Mouse (Mus musculus) kidney, adult 9 months (tissue): ENCODE results near the gene Supt4a.
A peak's percentile ranks its signal among the peaks of the same experiment; 100 is the strongest.

Experiments
- DNase-seq: peaks from one replicate; pipeline ENCODE4 v3.0.0; 2022

Gene Supt4a

DNA sequence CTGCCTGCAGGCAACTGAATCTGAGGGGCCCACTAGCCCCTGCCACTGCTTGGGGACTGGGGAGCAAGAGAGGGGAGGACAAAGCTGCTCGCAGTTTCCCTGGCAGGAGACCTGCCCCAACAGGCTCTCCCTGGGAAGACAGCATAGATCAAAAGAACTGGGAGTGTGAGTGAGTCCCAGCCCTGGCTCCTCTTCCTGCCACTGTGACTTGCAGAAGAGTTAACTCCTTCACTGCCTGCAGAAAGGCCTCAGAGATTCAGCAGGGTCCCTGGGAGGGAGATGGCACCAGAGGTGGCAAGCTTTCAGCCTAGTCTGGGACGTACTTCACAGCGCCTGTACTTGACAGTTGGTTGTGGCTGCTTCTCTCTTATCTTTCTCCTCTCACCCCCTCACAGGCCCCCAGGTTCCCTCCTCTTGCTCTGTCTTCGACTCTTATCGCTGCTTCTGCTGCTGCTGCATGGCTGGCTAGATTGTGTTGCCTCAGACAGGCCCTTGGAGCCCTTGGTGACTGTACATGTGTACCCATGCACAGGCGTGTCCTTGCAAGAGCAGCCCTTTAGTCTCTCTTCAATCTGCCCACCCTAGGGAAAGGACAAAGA is 11.3 kb upstream of the Supt4a start:
- DNase-seq, result no peak

DNA sequence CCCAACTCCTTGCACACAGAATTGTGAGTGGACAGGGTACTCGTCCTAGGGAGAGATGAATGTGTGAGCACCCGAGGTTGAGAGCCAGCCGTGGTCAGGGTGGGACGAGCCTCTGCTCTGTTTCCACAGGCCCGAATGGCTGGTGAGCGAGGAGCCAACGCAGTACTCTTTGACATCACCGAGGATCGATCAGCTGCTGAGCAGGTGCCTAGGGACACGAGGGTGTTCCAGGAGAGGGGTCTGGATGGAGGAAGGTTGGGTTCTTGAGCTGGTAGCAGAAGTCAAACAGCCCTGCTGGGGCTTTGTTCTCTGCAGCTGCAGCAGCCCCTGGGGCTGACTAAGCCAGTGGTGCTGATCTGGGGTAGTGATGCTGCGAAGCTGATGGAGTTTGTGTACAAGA is 10.3 kb upstream of the Supt4a start:
- no peak for DNase-seq

DNA sequence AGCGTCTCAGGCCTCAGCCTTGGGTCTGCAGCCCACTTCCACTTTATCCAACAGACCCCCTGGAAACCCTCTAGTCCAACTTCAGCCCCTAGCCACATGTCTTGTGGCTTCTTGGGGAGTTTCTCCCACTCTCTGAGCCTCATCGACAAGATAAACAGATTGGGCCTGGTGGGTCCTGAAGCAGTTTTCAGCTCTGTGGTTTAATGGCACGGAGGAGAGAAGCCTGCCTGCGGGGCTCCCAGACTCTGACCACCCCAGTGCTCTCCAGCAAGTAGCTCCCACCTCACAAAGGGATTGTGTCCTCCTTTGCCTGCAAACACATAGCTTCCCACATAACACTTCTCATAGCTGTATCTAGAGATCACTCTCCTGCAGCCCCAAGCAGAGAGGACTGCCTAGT is 9.9 kb upstream of the Supt4a start:
- no peak for DNase-seq

DNA sequence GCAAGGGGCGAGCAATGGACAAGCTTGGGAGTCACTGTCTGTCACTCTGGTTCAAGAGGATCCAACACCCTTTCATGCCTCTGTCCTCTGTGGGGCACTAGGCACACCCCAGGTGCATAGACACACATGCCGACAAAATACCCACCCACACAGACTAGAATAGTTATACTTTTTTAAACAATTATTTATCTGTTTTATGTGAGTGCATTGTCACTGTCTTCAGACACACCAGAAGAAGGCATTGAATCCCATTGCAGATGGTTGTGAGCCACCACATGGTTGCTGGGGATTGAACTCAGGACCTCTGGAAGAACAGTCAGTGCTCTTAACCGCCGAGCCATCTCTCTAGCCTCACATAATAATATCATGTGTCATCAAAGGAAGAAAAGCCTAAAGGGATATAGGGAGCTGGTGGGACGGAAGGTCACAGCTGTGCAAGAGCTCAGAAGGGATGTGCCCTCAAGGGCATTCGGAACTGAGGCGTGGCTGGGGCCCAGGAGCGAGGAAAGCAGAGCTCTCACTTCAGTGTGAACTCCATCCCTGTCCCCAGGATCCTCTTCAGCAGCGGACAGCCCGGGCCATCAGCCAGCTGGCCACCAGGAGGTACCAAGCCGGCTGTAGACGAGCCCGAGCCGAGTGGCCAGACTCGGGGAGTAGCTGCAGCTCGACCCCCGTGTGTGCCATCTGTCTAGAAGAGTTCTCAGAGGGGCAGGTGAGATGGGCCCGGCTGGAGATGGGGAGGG is 8.3 kb upstream of the Supt4a start:
- DNase-seq, result no peak

DNA sequence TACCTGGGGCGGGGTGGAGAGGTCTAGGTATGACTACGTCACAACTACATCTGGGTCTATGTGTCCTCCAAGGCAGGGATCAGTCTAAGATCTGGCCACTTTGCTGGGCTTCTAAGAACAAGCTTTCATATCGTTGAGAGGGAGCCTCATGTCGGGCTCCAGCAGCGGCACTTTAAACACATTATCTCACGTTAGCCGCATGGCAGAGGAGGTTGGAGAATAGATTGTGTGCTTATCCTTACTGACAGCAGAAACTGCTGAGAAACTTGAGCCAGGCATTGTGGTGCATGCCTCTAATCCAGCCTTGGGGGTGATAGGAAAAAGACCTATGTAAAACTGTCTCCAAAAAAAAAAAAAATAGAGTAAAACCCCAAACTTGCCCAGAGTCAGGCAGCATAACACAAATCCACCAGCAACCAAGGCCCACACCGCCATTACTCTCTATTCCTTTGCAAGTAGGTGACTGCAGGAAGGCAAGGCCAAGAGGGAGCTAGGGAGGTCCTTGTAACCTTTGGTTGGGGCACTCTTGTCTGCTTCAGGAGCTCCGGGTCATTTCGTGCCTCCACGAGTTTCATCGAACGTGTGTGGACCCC is 7.7 kb upstream of the Supt4a start:
- DNase-seq, result no peak

DNA sequence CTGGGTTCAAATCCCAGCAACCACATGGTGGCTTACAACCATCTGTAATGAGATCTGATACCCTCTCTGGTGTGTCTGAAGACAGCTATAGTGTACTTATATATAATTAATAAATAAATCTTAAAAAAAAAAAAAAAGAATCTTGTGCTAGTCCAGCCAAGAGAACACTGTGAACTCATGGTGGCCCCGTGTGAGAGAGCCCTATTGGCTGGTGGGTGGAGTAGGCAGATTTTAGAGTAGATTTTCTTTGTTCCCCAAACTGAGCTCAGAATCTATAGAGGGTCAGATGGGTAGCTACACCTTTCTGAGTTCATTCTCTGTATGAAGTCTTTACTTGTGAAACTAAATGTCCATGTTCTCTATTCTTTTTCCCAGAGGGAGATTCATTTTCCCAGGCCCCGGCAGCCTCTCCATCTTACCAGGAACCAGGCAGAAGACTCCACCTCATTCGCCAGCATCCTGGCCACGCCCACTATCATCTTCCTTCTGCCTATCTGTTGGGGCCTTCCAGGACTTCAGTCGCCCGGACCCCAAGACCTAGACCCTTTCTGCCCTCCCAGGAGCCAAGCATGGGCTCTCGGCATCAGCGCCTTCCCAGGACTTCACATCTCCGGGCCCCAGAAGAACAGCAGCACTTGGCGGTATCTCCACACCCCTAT is 6.6 kb upstream of the Supt4a start:
- no peak for DNase-seq

DNA sequence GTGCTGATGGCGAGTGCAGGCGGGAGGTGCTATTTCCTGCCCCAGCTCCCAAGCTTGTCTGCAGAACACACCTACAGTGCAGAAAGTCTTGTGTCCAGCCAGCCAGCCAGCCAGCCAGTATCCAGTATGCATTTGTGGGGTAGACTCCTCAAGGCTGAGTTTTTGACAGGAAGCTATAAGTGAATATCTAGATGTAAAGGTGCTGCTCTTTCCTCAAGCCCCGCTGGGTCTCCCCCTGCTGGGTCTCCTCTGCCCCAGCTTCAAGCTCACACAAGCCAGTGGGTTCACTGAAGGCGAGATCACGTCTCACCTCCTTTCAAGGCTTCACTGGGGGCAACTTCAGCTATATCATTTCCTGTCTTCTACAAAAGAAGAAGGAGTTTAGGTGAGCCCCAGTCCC is 3.0 kb upstream of the Supt4a start:
- DNase-seq, result no peak

DNA sequence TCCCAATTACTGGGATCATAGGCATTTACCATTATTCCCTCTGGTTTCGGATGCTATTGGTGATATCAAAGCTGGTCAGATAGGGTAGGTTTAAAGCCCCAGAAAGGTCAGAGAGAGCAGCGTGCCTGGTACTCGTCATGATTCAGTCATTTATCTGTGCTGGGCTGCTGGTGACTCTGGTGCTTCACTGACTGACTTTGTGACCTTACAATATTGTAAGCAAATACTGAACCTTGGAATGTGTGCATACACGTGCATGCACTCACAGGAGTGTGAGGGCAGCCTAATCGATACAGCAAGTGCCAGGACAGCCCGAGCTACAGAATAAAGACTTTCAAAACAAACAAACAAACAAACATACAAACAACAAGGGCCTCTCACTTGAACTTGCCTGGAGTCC is 1.7 kb upstream of the Supt4a start:
- DNase-seq, result no peak

DNA sequence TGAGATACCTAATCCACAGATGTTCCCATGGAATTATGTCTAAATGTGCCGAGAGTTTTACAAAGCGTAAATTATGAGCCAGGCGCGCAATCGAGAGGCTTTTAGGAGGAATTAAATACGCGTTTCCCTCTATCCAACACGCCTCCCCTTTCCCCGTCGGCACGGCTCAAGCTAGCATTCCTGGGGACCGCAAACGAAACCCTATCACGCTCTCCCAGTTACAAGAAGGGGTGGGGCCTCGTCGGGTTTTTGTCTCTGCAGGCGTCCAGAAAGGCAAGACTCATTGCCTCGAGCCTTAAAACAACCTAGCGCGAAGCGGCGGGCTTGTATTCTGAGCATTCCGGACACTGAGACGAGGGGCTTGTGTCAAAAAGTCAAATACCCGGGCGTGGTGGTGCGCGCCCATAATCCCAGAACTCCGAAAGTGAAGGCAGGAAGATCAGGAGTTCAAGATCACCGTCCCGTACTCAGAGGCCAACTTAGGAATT is 661 bp upstream of the Supt4a start:
- peak; percentile 56 for DNase-seq

DNA sequence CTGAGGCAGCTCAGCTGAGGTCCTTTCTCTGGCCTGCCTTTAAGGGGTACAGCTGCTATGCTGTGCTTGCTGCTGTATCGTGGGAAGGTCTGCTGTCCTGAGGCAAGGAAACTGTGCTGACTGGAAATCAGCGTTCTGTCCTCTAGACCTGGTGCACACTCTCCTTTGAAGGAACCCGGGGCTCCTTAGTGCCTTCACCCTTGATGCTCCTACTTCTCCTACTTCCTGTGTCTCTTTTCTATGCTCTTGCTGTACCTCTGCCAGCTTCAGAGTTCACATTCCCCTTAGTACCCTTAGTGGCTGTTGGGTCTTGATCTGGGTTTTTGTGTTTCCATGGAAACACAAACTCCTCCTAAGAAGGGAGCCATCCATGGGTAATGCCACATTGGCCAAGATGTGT is 6.3 kb downstream of the Supt4a start:
- no peak for DNase-seq

DNA sequence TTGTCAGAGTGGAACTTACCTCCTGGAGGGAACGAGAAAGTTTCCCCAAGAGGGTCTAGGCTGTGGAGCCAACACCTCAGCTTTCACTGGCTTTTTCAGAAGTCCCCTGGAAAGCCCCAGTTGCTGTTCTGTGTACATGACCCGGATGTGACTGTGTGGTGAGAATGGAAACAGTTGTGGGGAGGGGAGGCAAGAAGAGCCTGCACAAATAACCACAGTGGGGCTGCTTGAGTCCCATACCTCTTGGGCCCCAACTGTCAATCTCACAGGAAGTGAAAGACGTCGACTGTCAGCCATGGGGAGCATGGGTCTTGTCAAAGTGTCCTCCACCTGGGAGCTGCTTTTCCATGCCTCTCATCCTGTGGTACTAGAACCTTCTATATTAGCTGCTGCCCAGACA is 7.6 kb downstream of the Supt4a start:
- no peak for DNase-seq

DNA sequence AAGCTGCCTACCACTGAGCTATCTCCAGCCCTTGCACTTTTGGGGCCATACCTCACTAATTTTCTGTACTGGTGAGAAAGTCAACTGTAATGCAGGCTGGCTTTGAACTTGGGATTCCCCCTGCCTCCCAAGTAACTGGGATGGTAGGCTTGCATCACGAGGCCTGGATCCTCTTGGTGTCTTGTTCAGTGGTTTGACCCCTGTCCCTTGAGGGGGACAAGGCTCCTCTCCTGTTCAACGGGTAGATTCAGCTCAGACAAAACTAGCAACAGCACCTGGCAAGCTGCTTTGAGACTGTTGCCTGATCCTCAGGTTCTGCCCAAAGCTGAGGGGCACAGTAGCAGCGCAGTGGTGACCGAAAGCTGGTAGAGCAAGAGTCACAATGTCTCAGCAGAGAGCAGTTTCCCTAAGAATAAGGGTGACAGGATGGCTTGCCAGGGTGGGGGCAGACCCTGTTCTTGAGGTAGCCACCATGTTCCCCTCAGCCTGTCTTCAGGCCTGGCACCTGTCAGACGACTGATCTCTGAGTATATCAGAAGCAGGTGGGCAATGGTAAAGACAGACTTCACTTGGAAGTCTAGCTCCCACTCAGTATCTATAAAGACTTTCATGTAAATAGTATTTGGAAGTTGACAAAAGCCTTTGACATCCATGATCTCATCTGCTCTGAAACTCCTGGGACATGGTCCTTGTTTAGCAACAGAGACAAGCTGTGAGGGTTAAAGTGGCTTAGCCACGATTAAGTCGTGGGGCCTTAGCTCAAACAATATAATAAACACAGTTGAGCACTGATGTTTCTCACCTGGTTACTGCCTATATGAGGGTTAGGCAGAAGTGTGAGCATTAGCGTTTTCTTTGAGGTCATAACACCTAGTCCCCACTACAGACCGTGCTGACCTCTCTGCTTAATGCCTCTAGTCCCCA is 8.5 kb downstream of the Supt4a start:
- DNase-seq, result no peak

DNA sequence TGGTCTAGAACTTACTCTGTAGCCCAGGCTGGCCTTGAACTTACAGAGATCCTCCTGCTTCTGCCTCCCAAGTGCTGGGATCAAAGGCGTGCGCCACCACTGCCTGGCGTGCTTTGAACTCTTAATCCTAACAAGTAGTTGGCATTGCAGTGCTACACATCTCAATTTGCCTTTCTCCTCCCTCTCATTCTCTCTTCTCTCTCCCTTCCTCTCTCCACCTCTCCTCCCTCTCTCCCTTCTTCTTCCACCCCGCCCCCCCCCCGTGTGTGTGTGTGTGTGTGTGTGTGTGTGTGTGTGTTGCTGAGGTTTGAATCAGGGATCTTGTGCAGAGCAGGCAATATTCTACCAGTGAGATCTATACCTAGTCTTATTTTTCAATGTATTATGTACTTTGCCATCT is 10.0 kb downstream of the Supt4a start:
- no peak for DNase-seq

DNA sequence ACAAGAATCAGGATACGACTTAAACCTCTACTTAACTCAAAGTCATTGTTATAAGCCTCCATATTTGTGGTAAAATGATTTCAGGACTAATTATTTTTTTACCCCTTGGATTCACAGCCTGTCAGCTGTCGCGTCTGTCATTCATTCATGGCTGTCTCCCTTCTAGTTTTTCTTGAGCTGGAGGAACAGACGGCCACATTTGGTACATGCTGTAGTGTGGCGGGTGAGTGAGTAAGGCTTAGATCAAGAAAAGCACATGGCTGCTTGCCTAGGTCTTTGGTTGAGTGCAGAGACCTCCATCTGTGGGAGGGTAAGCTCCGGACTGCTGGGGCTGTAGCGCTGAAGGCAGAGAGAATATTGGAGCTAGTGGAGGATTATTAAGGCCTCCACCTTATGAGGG is 10.4 kb downstream of the Supt4a start:
- DNase-seq, result no peak

DNA sequence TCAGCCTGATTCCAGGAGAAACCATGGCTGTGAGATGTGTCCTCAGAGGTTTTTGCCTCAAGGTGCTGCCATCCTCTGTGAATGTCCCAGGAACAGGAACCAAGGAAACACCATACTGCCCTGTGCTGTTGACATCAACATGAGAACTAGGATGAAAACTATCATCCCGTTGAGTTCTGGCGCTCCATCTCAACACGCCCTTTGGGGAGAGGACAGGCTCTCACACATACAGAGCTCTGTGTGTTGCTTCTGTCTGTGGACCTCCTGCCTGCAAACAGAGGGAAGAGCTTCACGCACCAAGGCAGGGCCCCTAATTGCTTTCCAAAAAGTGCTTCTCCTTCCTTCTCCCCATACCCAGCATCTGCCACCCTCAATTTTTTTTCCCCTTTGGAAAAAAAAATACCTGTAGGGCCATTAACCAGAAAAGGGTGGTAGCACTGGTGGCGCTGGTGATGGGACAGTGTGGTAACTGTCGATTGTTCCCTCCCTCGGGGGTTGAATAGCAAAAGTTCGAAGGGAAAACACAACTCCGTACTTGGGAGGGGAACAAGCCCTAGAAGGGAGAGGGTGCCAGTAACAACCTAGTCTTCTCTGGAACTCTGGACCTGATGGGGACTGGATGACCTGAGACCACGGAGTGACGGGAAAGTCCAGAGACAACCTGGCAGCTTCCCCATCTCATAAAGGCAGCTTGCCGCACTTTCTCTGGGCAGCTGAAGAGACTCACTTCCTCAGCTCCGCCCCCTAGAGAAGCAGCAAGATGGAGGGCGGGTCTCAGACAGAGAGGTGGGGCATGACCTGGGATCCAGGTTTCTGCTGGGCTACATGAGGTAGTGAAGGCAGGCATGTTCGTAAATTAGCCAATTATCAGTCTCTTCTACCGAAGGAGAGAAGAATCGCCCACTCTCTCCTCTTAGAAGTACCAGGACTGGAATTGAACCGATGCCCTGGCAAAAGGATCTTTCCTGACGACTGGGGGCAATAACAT is 11.1 kb downstream of the Supt4a start:
- peak; percentile 32 for DNase-seq

DNA sequence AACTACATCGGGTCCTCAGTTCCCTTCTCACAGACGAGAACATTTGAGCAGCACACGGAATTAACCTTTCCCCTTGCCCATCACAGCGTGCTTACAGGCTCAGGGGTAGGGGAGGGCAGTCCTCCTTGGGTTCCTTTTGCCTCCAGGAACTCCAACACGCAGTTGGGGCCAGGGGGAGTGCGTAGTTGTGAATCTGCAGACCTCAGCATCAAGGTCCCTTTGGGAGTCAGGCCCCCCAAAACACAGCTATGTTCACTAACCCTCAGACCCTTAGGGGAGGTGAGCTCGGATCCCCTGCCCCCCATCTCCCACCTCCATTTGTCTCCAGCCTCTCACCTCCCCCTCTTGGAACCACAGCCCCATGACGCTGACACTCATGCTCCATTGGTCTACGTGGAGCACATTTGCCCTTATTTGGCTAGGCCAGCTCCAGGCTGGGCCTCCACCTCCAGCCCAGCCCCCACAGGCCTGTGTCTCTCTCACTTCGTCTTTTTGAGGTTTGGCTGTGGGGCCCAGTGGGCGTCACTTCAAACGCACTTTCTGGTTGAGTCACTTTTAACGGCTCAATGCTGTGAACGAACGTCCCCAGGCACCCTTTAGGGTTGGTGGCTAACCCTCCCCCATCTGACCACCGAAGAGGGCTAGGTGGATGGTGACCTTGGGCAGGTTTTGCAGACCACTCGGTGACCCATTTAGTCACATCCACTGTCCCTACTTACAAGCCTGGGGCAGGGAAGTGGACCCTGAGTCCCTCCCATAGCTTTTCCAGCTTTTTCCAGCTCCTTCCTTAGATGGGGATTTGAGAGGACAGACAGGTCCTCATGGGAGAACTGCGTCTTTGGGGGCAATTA is 12.1 kb downstream of the Supt4a start:
- DNase-seq, result peak; percentile 39

DNA sequence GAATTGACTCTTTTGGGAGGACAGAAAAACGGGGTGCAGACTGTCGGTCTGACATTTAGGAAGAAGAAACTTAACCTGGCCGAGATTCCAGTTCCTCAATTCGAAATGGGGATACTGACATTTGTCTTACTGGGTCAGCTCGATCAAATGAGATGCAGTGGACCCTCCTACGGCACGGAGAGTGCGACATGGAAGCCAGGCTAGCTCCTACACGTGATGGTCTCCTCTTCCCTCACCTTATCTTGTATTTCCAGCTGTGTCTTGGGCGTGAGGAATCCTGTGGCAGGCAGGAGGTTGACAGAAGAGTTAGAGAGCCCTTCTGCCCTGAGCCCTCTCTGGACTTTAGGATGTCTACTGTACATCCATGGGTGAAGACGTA is 12.7 kb downstream of the Supt4a start:
- DNase-seq, result no peak

DNA sequence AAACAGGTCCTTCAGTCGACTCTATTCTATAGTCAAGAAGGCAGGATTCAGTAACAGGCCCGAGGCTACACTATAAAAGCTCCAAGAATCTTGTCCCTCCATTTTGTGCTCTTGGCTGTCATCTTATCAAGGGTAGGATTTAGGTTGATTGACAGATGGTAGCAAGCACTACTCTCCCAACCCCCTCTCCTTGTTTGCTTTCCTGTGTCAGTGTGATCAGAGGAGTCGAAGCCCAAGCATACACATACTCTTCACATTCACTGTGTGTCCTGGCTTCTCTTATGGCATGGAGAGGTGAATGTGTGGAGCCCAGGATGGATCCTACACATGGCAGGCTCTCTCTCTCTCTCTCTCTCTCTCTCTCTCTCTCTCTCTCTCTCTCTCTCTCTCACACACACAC is 13.2 kb downstream of the Supt4a start:
- DNase-seq, result no peak

DNA sequence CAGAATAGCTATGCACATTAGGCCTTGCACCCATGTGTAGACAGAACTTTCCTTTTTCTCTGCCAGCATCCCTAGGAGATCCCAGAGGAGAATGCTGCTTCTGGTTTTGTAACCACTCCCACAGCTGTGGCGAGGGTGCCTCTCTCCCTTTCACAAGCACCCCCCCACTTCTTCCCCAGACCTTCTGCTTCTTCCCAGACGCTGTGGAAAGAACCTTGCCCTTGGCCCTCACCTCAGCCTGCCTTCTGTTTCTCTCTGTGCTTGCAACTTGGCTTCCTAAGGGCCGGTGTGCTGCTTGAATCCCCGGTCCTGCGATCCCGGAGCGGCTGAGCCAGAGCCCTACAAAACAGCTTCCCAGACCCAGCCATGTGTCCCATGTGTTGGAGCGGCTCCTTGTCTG is 13.7 kb downstream of the Supt4a start:
- no peak for DNase-seq

DNA sequence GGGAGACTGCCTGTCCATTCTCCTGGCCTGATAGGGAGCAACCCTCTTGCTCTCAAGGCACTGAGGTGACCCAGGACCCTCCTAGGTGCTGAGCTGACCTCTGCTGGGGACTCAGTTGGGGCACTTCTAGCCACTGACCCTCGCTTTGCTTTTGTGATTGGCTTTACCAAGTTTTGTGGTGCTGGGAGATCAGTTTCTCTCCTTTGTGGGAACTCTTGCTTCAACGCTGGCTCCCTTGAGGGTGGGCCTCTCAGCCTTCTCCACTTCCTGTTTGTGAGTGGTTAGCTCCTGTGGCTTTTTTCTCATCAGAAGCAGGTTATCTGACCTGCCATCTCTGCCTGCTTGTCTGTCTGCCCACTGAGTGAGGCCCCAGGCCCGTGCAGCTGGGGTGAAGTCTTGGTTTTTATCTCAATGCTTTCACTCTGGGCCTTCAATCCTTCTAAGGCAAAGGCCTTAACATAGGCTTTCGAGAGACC is 14.2 kb downstream of the Supt4a start:
- no peak for DNase-seq
